Mouse (Mus musculus) erythroblast, embryonic 14.5 days (primary cell): Measurements from ENCODE around the gene Flnb. TPM values are rescaled to one million over a fixed set of nuclear protein-coding genes. Genes with fewer than 3 reads are reported as not detected.

Experiments used
- H3K27me3 ChIP-seq: 2 replicates; pipeline ENCODE4 v1.6.1; 2012; ENCODE audit warnings: inconsistent platforms; ENCODE audit not compliant: control insufficient read depth
- H3K36me3 ChIP-seq: 2 replicates; pipeline ENCODE4 v1.6.1; 2012; ENCODE audit warnings: mild to moderate bottlenecking, inconsistent platforms; ENCODE audit not compliant: control insufficient read depth
- H3K4me1 ChIP-seq: 2 replicates; pipeline ENCODE4 v1.6.1; 2012; ENCODE audit warnings: inconsistent platforms; ENCODE audit not compliant: control insufficient read depth
- H3K4me3 ChIP-seq: replicated peaks from 2 replicates; pipeline ENCODE3; 2012; ENCODE audit warnings: moderate library complexity, mild to moderate bottlenecking, inconsistent platforms
- H3K9me3 ChIP-seq: 2 replicates; pipeline ENCODE4 v1.6.1; 2012; ENCODE audit warnings: low read length, inconsistent platforms, mixed read lengths; ENCODE audit not compliant: control insufficient read depth
- GATA1 ChIP-seq: IDR thresholded peaks from 2 replicates; pipeline ENCODE4 v1.6.1; 2012; ENCODE audit warnings: low read length, inconsistent platforms, mixed read lengths
- TAL1 ChIP-seq: IDR thresholded peaks from 3 replicates; pipeline ENCODE4 v1.6.1; 2012; ENCODE audit warnings: low read length, inconsistent platforms, mixed read lengths
- polyA plus RNA-seq: library from polyadenylated mRNA; stranded (reverse); fragments of >175 nt; gene quantifications from 2 replicates; pipeline ENCODE4 v1.2.3, GENCODE M21; 2012

Gene Flnb
- polyA plus RNA-seq, 1 experiment, result 0.02 TPM

GRCm38 (mm10) chr14:7856348-7856747, 38.6 kb downstream of the Flnb start:
- no peaks in the 10 kb centered on the region for H3K4me1 ChIP-seq
- H3K36me3 ChIP-seq, result no peaks in the 10 kb centered on the region
- H3K4me3 ChIP-seq, result no peak overlapping the region
- H3K27me3 ChIP-seq, result no peaks in the 10 kb centered on the region
- TF ChIP-seq GATA1 (no peak), TAL1 (no peak)
- no peaks in the 10 kb centered on the region for H3K9me3 ChIP-seq

DNA sequence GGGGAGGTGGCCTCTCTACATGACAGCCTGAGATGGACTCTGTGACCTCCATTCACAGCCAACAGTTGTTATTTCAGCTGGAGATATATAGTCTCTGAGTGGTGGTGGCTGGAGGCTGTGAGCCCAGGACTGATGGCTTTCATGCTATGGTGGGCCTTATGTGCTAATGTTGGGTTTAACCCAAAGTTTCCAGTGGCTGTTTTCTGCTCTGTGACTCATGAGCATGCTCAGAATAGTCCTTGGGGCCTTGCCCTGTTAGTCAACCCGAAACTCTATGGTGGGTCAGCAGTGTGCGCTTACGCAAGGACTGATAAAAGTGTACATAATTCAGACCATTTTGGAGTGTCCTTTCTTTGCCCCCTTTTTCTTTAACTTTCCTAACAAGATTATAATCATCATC, 40.1 kb downstream of the Flnb start:
- TF ChIP-seq GATA1 (no peak), TAL1 (no peak)
- Histone ChIP-seq H3K36me3 (no peaks in the 10 kb centered on the region), H3K4me3 (no peak overlapping the region), H3K27me3 (no peaks in the 10 kb centered on the region), H3K9me3 (no peaks in the 10 kb centered on the region), H3K4me1 (no peaks in the 10 kb centered on the region)

DNA sequence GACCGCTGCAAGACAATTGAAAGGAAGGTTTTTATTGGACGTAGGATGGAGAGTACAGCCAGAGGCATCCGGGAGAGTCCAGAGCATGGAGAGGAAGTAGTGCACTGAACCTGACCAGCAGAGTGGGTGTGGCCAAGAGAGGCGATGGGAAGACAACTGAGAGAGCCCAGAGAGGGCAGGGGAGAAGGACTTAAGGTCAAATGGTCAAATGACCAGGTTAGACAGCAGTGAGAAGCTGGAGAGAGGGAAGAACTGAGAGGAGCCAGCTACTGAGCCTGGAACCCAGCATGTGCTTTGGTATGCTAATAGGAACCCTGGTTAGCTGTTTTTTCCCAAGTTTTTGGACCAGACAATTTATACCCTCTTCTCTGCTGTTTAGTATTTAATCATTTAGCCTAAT, 40.7 kb downstream of the Flnb start:
- no peaks in the 10 kb centered on the region for H3K27me3 ChIP-seq
- H3K9me3 ChIP-seq, result no peaks in the 10 kb centered on the region
- TF ChIP-seq TAL1 (no peak), GATA1 (no peak)
- H3K4me3 ChIP-seq, result no peak overlapping the region
- H3K4me1 ChIP-seq, result no peaks in the 10 kb centered on the region
- H3K36me3 ChIP-seq, result no peaks in the 10 kb centered on the region

DNA sequence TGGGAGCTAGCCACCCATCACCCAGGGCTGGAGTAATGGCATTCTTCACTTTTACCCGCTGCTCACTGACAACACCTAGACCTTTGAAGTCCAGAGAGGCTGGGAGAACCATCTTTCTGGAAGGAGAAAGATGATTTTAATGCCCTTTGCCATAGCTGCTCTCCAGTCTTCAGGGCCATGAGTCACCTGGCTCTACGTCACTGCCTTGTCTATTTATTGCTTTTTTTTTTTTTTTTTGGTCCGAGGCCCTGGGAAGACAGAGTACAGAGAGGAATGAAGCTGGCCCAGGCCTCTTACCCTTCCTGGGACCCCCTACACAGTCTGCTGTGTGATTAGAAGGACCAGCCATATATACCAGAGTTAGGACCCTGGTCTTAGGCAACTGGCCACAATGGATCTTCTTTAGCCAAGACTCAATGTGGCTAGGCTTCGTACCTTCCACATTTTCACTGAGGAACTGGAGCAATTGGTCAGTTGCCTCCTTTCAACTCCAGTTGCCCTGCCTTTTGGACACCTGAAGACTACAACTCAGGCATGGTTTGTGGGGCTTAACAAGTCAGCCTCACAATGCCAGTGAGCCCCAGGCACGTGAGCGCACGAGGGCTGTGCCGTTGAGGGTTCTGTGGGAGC, 42.9 kb downstream of the Flnb start:
- Histone ChIP-seq H3K36me3 (no peaks in the 10 kb centered on the region), H3K27me3 (no peaks in the 10 kb centered on the region), H3K4me1 (no peaks in the 10 kb centered on the region), H3K4me3 (no peak overlapping the region), H3K9me3 (no peaks in the 10 kb centered on the region)
- TF ChIP-seq GATA1 (no peak), TAL1 (no peak)

GRCm38 (mm10) chr14:7861275-7861674, 43.5 kb downstream of the Flnb start:
- no peaks in the 10 kb centered on the region for H3K9me3 ChIP-seq
- TF ChIP-seq TAL1 (no peak), GATA1 (no peak)
- H3K4me1 ChIP-seq, result no peaks in the 10 kb centered on the region
- no peak overlapping the region for H3K4me3 ChIP-seq
- H3K36me3 ChIP-seq, result no peaks in the 10 kb centered on the region
- H3K27me3 ChIP-seq, result no peaks in the 10 kb centered on the region

- no peak overlapping the region for H3K4me3 ChIP-seq
- H3K27me3 ChIP-seq, result no peaks in the 10 kb centered on the region
- no peaks in the 10 kb centered on the region for H3K9me3 ChIP-seq
- H3K36me3 ChIP-seq, result no peaks in the 10 kb centered on the region
- H3K4me1 ChIP-seq, result no peaks in the 10 kb centered on the region
- TF ChIP-seq GATA1 (no peak), TAL1 (no peak)
Observed at GRCm38 (mm10) chr14:7862226-7862625, 44.5 kb downstream of the Flnb start.

DNA sequence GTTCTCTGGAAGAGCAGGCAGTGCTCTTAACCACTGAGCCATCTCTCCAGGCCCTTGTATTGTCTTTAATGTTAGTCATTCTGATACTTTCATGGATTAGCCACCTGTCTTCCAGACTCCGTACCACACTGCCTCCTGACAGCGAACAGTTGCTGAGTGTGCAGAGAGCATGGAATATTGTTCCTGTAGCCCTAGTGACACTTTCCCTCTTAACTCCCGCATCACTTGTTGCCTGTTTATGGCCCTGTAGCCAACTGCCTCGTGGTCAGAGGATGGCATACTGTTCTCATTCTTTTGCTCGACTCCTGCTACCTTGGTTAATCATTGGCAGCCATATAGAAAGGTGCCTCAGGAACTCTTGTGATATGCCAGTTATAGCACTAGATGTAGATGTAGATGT, 45.4 kb downstream of the Flnb start:
- H3K36me3 ChIP-seq, result no peaks in the 10 kb centered on the region
- H3K9me3 ChIP-seq, result no peaks in the 10 kb centered on the region
- H3K27me3 ChIP-seq, result no peaks in the 10 kb centered on the region
- H3K4me3 ChIP-seq, result no peak overlapping the region
- TF ChIP-seq TAL1 (no peak), GATA1 (no peak)
- H3K4me1 ChIP-seq, result no peaks in the 10 kb centered on the region

- H3K9me3 ChIP-seq, result no peaks in the 10 kb centered on the region
- H3K36me3 ChIP-seq, result no peaks in the 10 kb centered on the region
- H3K27me3 ChIP-seq, result no peaks in the 10 kb centered on the region
- H3K4me3 ChIP-seq, result no peak overlapping the region
- no peaks in the 10 kb centered on the region for H3K4me1 ChIP-seq
- TF ChIP-seq GATA1 (no peak), TAL1 (no peak)
Observed at GRCm38 (mm10) chr14:7863871-7864505, 46.2 kb downstream of the Flnb start.

DNA sequence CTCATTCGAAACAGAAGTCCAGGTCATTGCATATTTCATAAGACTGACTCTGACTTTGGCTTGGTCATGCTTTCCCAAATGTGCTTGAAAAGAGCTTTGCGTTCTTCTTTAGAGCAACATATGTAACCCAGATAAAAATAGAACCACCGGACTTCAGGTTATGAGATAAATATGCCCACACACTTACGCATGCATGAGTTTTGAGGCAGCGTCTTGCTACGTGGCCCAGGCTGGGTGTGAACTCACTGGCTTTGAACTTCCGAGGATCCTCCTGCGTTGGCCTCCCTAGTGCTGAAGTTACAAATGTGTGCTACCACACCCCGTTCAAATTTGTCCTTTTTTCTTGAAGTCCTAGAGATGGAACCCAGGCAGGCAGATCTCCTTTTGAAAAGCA, 46.7 kb downstream of the Flnb start:
- Histone ChIP-seq H3K4me3 (no peak overlapping the region), H3K9me3 (no peaks in the 10 kb centered on the region), H3K27me3 (no peaks in the 10 kb centered on the region), H3K36me3 (no peaks in the 10 kb centered on the region; the same call in 1 of the 2 replicates), H3K4me1 (no peaks in the 10 kb centered on the region)
- TF ChIP-seq GATA1 (no peak), TAL1 (no peak)
